Mouse (Mus musculus) cerebellum, adult 2 months (tissue): ENCODE data around the gene Tigd3.

ENCODE experiments used
- CTCF ChIP-seq: fragments of 200-500 bp; IDR thresholded peaks from 2 replicates; pipeline ENCODE4 v1.5.1; 2011; ENCODE audit warnings: low read depth, mild to moderate bottlenecking, control low read depth, low read length, moderate library complexity, borderline replicate concordance; ENCODE audit not compliant: insufficient read depth
- POLR2A ChIP-seq: fragments of 200-500 bp; IDR thresholded peaks from 2 replicates; pipeline ENCODE4 v1.6.1; 2011; ENCODE audit warnings: low read length, control low read depth, borderline replicate concordance; ENCODE audit not compliant: insufficient read depth

GRCm38 (mm10) chr19:5911430-5912102, 17.6 kb upstream of the Tigd3 start:
- no peak for TF ChIP-seq CTCF
- TF ChIP-seq POLR2A = no peak
